Mouse (Mus musculus) splenic B cell, adult 2 months (primary cell): ENCODE data around the gene Capsl.

ENCODE experiments used
- DNase-seq: peaks from one replicate; pipeline ENCODE4 v3.0.0-alpha.2; 2011; ENCODE audit warnings: low read depth, low spot score
- H3K27me3 ChIP-seq: 2 replicates; pipeline ENCODE4 v1.6.1; 2012; ENCODE audit warnings: mild to moderate bottlenecking, low read length, moderate library complexity, mixed read lengths; ENCODE audit not compliant: control insufficient read depth, poor library complexity, insufficient read depth, severe bottlenecking
- H3K36me3 ChIP-seq: 2 replicates; pipeline ENCODE4 v1.6.1; 2012; ENCODE audit warnings: mild to moderate bottlenecking, low read length, moderate library complexity, mixed read lengths; ENCODE audit not compliant: control insufficient read depth, poor library complexity, insufficient read depth, severe bottlenecking

Capsl gene

DNA sequence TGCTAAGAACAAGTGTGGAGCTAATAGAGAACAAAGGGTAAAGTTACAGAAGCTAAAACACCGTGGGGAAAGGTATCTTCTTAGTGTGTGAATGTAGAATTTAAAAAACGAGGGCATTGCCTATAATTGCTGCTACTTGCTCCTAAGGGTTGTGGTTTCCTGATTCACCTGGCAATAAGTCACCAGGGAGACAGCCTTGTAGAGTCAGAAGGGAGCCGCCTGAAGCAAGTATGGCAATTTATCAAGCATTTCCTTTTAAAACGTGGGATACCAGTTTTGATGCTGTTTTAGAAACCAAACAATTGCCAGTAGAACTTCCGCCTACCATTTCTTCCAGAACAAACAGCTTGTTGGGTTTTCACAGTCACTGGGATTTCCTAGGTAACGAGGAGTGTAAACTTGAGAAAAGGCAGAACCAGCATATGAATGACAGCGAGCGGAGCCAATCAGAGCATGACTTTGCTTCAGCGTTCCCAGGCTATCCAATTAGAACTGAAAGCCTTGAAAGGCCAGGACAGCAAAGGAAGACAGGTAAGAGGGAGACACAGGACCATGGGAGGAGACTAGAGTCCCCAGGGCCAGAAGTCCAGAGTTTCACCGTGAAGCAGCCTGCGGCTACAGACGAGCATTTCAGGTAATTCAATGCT, at the start of gene Capsl:
TSS of gene Capsl (plus strand) at position 495 of the 647 bp plus-strand sequence.
- Histone ChIP-seq H3K36me3 (no peaks in the 10 kb centered on the region), H3K27me3 (no peaks in the 10 kb centered on the region)
- DNase-seq: peak; percentile 51

DNA sequence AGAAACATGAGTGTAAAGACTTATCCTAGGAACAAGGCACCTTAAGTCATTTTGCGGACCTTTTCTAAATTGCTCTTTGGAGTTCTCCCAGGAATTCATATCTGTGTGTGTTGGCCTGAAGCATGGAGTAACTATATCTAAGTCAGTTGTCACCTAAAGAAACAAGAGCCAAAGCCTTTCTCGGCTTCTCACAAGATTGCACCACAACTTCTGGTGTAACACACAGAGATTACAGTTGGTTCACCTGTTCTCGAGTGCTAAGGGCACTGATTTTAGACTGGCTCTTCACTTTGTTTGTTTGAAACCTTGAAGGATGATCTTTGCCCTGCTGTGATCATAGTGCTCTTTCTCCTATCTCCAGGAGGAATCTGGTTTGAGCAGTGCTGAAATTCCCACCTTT, 26.4 kb upstream of the Capsl start:
- Histone ChIP-seq H3K36me3 (no peaks in the 10 kb centered on the region), H3K27me3 (0 out of 2 replicates have a peak, but pooled peaks cover 3% of the 10 kb centered on the region)
- DNase-seq: no peak

DNA sequence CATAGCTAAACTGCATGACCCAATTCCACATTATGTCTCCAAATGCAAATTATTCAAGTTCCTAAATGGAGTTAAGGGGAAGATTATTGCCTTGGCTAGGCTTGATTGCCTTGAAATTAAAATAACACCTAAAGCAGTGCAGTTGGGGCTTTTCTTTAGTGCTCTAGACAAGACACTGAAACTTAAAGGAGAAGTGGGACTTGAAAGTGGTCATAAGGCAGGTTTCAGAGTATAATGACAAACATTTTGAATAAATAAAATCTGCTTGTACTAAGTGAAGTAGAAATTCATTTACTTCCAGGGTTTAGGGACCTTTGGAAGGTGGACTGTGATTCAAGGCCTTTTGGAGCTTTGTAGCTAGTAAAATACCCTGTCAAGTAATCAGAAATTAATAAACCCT, 14.7 kb upstream of the Capsl start:
- Histone ChIP-seq H3K36me3 (no peaks in the 10 kb centered on the region), H3K27me3 (no peaks in the 10 kb centered on the region)
- peak; percentile 44 for DNase-seq

DNA sequence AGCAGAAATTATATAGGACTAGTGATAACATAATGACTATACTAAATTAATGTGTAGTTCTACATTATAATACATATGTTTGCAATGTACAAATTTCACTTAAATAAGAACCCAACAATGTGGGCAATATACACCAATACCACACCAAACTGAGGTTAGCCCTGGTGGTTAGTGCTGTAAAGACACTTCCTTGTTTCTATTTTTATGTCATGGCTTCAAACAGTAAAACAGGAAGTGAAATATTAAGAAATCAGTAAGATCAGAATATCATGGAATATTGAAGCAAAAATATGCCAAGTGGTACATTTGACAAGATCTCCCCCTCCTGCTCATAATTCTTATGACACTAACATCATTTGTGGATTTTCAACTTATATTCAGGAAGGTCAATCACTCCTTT, 8.0 kb upstream of the Capsl start:
- peak; percentile 63 for DNase-seq
- Histone ChIP-seq H3K36me3 (no peaks in the 10 kb centered on the region), H3K27me3 (no peaks in the 10 kb centered on the region)

DNA sequence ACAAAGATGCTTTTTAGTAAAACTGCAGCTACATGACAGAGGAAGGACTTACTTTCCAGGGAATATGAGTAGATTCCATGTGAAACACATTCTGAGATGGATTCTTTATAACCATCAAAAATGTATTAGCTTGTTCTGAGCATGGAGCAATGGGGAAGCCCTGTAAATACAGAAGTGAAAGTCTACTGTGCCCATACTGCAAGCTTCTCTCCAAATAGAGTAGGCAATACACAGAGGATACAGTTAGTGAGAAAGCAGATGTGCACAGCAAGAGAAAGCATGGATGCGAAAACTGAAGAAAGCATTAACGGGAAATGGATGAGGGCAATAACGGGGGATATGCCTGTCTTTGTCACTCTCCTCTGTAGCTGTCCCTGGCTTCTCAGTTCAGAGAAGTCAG, 6.0 kb upstream of the Capsl start:
- Histone ChIP-seq H3K27me3 (no peaks in the 10 kb centered on the region), H3K36me3 (no peaks in the 10 kb centered on the region)
- DNase-seq: peak; percentile 58

DNA sequence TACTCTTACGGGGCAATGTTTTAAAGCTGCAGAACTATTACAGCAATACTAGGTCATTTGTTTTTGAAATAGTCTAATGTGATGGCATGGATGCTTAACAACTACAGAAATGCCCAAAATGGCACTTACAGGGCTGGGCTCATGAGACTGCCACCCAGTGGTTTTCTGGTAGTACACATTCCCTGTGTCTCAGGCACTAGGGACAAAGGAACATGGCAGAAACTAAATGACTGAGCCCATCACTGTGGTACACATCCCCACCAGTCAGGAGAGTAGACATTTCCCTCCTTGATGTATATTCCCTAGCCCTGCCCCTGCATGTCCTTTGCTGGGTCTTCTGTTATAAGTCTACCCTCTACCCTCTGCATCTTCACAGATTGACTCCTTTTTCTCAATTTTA, 16.2 kb downstream of the Capsl start:
- H3K27me3 ChIP-seq: no peaks in the 10 kb centered on the region
- peak; percentile 34 for DNase-seq

DNA sequence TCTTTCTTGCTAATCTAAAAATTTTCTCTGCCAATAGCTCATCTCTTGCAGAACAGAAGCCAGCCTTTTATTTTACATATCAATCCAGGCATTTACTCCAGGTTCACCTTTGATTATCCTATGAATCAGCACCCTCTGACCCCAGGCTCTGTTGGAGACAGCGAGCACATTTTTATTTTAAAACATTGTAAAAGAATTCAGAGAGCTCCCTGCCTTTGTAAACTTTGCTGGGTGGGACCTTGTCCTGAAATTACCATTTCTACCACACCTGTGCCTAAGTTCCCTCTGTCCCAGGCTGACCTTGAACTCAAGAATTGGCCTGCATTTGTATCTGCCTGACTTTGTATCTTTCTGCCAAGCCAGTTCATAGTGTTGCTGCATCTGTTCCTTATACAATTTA, 17.0 kb downstream of the Capsl start:
- no peaks in the 10 kb centered on the region for H3K36me3 ChIP-seq
- no peaks in the 10 kb centered on the region for H3K27me3 ChIP-seq
- DNase-seq: no peak

More for the DNA sequence above, 16.2 kb downstream of the Capsl start:
- no peaks in the 10 kb centered on the region for H3K36me3 ChIP-seq

DNA sequence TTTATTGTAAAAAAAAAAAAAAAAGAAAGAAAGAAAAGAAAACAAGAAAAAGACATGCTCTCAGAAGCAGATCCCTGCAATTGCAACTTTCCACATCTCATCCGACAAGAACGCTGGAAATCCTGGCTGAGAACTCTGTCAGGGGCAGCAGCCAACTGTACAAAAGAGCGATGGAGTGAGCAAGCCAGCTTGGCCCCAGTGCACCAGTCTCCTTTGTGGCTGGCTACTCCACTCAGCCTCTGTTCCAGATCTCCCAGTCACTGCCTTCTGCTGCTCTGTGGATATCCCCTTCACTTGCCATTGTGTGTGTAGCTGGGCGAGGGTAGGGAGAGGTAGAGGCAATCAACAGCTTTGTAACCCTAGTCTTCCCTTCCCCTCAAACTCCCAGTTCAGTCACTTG, 18.4 kb downstream of the Capsl start:
- H3K27me3 ChIP-seq: no peaks in the 10 kb centered on the region
- no peak for DNase-seq

DNA sequence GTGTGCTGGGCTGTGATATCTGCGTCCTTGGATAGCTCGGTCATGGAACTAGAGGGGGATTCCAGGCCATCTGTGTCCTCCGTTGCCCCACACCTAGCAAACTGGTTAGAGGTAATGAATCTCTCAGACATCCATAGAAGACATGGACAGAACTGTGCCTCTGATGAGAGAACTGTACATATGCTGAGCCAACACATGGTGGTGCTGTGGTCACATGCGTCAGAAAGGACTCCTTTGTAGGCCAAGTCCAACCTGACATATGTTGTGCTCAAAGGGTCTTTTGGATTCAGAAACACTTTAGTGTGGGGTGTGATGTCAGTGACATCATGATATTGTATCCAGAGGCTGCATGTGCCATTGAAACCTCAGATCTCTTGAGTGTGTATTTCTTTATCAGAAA, 19.4 kb downstream of the Capsl start:
- peak; percentile 85 for DNase-seq
- Histone ChIP-seq H3K36me3 (no peaks in the 10 kb centered on the region), H3K27me3 (no peaks in the 10 kb centered on the region)

More for the DNA sequence above, 18.4 kb downstream of the Capsl start:
- H3K36me3 ChIP-seq: no peaks in the 10 kb centered on the region

DNA sequence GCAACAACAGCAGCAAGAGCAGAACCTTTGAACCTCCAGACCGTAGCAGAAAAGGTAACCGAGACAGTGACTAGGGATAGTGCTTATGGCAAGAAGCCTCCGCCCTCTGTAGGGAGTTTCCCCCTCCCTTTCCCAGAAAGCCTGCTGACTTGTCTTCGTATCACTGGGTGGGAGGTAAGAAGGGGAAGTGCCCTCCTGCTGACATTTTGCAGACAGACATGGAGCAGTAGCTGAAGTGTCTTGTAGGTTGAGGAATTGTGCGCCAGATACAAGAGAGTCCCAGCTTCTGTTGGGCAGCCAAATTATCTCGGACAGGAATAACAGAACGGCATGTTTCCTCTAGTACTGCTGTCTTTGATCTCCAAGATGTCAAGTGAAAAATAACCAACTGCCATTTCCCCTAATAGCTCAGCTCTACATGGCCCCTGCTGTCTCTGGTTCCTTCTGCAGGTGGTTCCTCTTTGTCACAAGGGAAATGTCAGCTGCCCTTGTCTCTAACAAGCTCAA, 27.7 kb downstream of the Capsl start:
- no peaks in the 10 kb centered on the region for H3K27me3 ChIP-seq
- H3K36me3 ChIP-seq: no peaks in the 10 kb centered on the region
- peak; percentile 74 for DNase-seq

DNA sequence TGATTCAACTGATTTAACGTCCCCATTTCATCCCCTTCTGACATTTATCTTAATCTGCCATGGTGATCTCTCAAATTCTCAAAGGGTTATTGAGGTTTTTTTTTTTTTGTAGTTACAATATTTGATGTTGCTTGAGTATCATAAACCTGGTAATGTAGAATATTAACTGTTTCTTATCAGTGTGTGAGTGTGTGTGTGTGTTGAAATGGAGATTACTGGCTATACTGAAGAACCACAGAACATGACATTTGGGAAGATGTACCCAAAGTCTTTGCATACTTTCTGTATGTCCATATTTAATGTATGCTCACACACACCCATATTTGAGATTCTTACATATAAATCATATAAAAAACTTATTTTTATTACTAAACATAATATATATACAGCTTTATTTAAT, 28.2 kb downstream of the Capsl start:
- H3K27me3 ChIP-seq: no peaks in the 10 kb centered on the region
- no peaks in the 10 kb centered on the region for H3K36me3 ChIP-seq
- no peak for DNase-seq

DNA sequence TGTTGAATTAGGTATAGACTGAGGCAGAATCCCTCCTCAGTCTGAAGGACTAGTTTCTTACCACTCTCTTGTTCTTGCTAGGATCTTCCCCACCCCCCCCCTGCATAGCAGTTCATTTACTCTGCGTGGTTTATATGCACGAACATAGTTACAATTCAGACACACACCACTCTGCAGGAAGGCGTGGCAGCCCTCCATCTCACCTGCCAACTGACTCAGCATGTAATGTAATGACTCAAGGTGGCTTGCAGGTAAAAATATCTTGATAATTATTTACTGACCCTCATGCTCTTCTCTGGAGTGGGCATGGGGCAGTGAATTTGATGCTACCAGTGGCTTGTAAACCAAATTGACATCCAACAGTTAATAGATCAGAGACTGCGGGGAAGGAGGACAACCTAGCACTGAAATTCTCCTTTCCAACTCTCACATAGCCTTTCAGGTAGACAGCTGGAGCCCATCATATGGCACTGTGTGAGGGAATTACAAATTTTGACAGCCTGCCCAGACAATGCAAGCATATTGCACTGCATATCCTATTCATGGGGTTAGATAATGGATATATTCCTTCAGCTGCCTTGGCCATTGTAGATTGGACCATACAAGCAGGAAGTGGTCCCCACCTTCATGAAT, 35.3 kb downstream of the Capsl start:
- no peak for DNase-seq
- Histone ChIP-seq H3K27me3 (no peaks in the 10 kb centered on the region), H3K36me3 (no peaks in the 10 kb centered on the region)

DNA sequence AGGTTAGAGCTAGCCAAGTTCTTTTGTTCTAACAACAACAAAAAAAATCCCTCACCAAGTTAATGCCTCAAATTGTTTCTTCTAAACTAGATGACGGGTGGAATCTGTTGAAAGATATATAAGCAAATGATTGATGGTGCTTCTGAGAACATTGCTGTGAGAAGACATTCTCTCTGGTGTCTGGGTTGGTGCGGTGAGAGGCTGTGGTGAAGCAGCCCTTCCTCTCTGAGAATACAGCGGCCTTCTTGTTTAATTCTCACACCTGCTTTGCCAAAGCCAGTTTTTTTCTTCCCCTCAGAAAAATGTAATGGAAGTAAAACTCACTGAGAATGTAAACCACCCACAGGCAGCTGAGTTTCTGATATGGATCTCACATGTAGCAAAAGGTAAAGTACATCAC, 36.3 kb downstream of the Capsl start:
- H3K27me3 ChIP-seq: no peaks in the 10 kb centered on the region
- no peaks in the 10 kb centered on the region for H3K36me3 ChIP-seq
- no peak for DNase-seq

DNA sequence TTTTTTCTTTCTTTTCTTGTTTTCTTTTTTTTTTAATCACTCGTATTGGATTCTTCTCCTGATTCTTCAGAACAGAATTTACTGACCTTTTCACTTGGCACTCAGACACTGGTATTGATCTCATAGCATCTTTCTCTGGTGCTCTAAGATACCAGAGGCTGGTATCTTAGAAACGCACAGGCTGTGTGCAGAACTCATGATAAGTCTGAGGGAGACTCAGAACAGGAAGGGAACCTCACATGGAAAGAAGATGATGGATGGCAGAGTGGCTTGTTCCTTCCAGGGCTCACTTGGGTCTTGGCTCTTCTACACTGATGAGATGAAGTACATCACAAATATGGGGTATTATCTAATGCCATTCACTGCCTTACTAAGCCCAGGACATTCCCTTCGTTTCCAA, 36.8 kb downstream of the Capsl start:
- Histone ChIP-seq H3K36me3 (no peaks in the 10 kb centered on the region), H3K27me3 (no peaks in the 10 kb centered on the region)
- DNase-seq: no peak

DNA sequence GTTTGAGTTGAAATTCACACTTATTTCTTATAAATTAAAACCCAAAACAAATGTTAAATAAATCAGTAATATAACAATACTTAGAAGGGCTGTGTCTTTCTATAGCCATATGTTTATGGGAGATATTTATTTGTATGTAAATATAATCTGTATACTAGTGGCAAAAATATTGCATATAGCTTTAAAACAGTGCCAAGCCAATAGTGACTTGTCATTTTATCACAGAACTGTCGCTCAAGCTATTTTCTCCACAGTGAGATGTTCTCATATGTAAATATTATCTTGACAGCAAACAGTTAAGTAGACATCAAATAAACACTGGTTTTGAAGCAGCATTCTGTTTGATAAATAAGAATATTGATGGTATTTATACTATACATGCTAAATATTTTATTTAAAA, 37.4 kb downstream of the Capsl start:
- Histone ChIP-seq H3K36me3 (no peaks in the 10 kb centered on the region), H3K27me3 (no peaks in the 10 kb centered on the region)
- DNase-seq: no peak
